Mouse (Mus musculus) stomach, embryonic 15.5 days (tissue): ENCODE data around the gene Leap2. TPM values are rescaled to one million over a fixed set of nuclear protein-coding genes. Genes with fewer than 3 reads are reported as not detected.

ENCODE experiments used
- ATAC-seq: fragments of 200-750 bp; cut with Nextera tagmentation; 2 replicates; pipeline ENCODE4 v1.8.0; 2017; ENCODE audit warnings: low read depth, moderate number of reproducible peaks, moderate TSS enrichment; ENCODE audit not compliant: insufficient read depth, low FRiP score
- H3K27ac ChIP-seq: fragments of 300-500 bp; sonication (generic); 2 replicates; pipeline ENCODE4 v1.5.1; 2015; ENCODE audit warnings: mild to moderate bottlenecking, inconsistent platforms
- H3K27me3 ChIP-seq: fragments of 300-500 bp; sonication (generic); replicated peaks from 2 replicates; pipeline ENCODE4 v1.6.1; 2015; ENCODE audit warnings: inconsistent platforms
- H3K36me3 ChIP-seq: fragments of 300-500 bp; sonication (generic); 2 replicates; pipeline ENCODE4 v1.6.1; 2015; ENCODE audit warnings: inconsistent platforms
- H3K4me1 ChIP-seq: fragments of 300-500 bp; sonication (generic); 2 replicates; pipeline ENCODE4 v1.6.1; 2015; ENCODE audit warnings: inconsistent platforms
- H3K4me2 ChIP-seq: fragments of 300-500 bp; sonication (generic); 2 replicates; pipeline ENCODE4 v1.6.1; 2015; ENCODE audit warnings: mild to moderate bottlenecking, inconsistent platforms
- H3K4me3 ChIP-seq: fragments of 300-500 bp; sonication (generic); replicated peaks from 2 replicates; pipeline ENCODE4 v1.5.1; 2015; ENCODE audit warnings: inconsistent platforms
- H3K9ac ChIP-seq: fragments of 300-500 bp; sonication (generic); 2 replicates; pipeline ENCODE4 v1.6.1; 2015; ENCODE audit warnings: inconsistent platforms
- H3K9me3 ChIP-seq: fragments of 300-500 bp; sonication (generic); 2 replicates; pipeline ENCODE4 v1.6.1; 2016; ENCODE audit warnings: inconsistent platforms
- WGBS: fragments of 180-500 bp; shearing (Covaris S2); methylation state at CpG from one replicate; pipeline ENCODE4 v1.1.7; 2015; 5-methylcytosine and 5-hydroxymethylcytosine counted together
- polyA plus RNA-seq: library from polyadenylated mRNA; unstranded; fragments of >200 nt; fragmentation: Nextera tagmentation; extraction: Ambion mirVana; gene quantifications from 2 replicates; pipeline ENCODE4 v1.2.1, GENCODE M21; 2015

The Leap2 gene
- polyA plus RNA-seq, 1 experiment from 2014 or later = 4.1 TPM

DNA sequence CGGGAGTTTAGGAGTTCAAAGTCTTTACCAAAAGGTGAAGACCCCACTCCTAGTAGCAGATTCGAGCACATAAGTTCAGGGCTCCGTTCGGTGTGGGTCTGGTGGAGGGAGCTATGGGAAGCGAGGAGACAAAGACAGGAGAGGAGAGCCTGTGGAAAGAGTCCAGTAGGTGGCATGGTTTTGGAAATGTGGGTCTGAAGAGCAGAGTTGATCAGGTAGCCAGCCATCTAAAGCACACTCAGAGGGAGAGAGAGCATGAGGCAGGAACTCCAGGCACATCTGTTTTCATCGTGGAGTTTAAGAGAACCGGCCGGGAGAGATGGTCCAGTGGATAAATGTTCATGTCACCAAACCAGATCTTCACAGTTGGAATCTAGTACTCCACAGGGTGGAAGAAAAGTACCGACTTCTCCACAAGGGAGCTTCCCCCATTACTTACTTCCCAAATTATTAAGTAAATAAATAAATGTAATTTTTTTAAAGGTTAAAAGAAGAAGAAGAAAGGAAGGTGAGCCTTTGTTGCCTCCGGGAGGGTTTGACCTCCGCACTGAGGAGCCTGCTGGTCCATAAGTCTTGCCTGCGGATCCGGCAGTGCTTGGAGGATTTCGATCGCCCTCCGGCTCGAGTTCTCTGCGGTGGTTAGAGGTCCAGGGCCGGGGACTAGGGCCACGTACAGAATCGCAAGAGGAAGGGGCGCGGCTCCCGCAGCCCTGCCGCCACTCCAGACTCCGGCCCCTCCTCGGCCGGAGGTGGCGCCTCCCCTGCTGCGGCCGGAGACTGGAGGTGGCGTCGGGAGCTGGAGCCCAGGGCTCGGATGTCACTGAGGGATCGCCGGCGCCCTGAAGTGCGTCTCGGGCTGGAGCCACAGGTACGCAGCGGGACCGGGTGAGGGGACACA is 33.8 kb upstream of the Leap2 start, which contains the start of the genes Gm10447 and Shroom1:
Gene Gm10447 (minus strand): TSS at position 637 of the 898 bp plus-strand sequence.
Gene Shroom1 (plus strand): TSS at position 732 of the 898 bp plus-strand sequence.
- 3% methylated on average over 42 of the region's 42 CpGs for WGBS

DNA sequence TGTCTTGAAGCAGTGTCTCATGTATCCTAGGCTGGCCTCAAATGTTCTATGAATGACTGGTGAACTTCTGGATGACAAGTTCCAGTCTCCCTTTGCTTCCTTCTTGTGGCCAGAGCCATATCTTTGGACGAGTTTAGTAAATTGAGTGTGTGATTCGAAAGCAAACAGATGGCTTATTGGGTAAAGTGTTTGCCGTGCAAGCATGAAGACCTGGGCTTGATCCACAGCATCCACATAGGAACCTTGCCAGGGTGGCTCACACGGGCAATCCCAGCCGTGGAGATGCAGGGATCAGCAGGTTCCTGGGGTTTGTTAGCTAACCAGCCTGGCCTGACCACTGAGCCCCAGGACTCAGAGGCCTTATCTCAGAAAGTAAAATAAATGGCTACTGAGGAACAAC is 30.1 kb upstream of the Leap2 start:
- Histone ChIP-seq H3K27ac (no peak overlapping the region), H3K4me1 (0 out of 2 replicates have a peak, but pooled peaks cover 9% of the 10 kb centered on the region), H3K36me3 (no peaks in the 10 kb centered on the region), H3K27me3 (no peaks in the 10 kb centered on the region), H3K4me3 (no peak overlapping the region), H3K9me3 (no peaks in the 10 kb centered on the region), H3K9ac (no peak overlapping the region), H3K4me2 (no peak overlapping the region)
- 81% methylated on average over 5 of the region's 5 CpGs for WGBS
- ATAC-seq = no peak

More for the DNA sequence above, 33.8 kb upstream of the Leap2 start, which contains the start of the genes Gm10447 and Shroom1:
- peaks cover 6% of the 10 kb centered on the region for H3K27me3 ChIP-seq
- peak within 1 kb of the TSS; percentile 97 for H3K4me2 ChIP-seq
- peak within 1 kb of the TSS; percentile 53 for H3K4me3 ChIP-seq
- peak; percentile 85 for ATAC-seq
- H3K27ac ChIP-seq = no peak within 1 kb of the TSS
- H3K36me3 ChIP-seq = no peaks in the 10 kb centered on the region
- H3K9ac ChIP-seq = peak within 1 kb of the TSS; percentile 50
- 0 out of 2 replicates have a peak, but pooled peaks cover 9% of the 10 kb centered on the region for H3K4me1 ChIP-seq
- H3K9me3 ChIP-seq = no peaks in the 10 kb centered on the region

DNA sequence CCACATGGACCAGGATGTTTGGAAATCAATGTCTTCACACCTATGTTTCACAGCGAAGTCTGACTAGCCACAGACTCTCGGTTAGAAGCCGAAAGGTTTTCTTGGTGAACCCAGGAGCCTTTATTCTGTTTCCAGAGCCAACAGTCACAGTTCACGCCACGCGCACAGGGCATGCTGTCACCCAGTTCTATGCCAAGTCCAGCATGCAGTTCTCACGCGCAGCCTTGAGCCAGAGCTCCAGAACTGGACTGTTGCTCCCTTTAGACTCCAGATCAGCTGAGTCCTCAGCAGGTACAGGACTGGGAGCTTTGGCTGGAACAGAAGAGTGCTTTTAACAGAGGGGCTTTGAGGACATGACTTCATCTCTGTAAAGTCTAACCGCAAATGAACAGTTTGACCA is 29.4 kb upstream of the Leap2 start:
- H3K27ac ChIP-seq = no peak overlapping the region
- H3K4me3 ChIP-seq = no peak overlapping the region
- H3K4me1 ChIP-seq = 0 out of 2 replicates have a peak, but pooled peaks cover 7% of the 10 kb centered on the region
- ATAC-seq = no peak
- no peaks in the 10 kb centered on the region for H3K9me3 ChIP-seq
- no peak overlapping the region for H3K4me2 ChIP-seq
- no peak overlapping the region for H3K9ac ChIP-seq
- 92% methylated on average over 9 of the region's 9 CpGs for WGBS
- no peaks in the 10 kb centered on the region for H3K27me3 ChIP-seq
- H3K36me3 ChIP-seq = no peaks in the 10 kb centered on the region

DNA sequence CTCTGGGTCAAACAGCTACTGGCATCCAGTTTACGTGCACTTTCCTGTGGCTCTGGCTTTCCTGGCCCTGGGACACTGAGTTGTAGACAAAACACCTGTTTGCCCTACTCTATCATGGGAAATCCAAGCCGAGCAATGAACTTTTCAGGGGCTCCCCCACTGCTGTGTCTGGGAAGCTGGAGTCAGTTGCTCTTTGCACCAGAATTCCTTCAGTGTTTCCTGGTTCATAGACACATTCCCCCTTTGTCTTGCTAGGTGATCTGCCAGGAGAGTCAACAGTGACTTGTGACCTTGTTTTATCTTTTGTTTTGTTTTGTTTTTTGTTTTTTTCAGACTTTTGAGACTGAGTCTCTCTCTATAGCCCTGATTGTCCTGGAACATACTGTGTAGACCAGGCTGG is 28.4 kb upstream of the Leap2 start:
- ATAC-seq = no peak
- Histone ChIP-seq H3K27me3 (no peaks in the 10 kb centered on the region), H3K36me3 (no peaks in the 10 kb centered on the region), H3K4me1 (0 out of 2 replicates have a peak, but pooled peaks cover 2% of the 10 kb centered on the region), H3K4me2 (no peak overlapping the region), H3K4me3 (no peak overlapping the region), H3K9me3 (no peaks in the 10 kb centered on the region), H3K9ac (no peak overlapping the region), H3K27ac (no peak overlapping the region)
- WGBS = 50% methylated on average over 2 of the region's 2 CpGs

DNA sequence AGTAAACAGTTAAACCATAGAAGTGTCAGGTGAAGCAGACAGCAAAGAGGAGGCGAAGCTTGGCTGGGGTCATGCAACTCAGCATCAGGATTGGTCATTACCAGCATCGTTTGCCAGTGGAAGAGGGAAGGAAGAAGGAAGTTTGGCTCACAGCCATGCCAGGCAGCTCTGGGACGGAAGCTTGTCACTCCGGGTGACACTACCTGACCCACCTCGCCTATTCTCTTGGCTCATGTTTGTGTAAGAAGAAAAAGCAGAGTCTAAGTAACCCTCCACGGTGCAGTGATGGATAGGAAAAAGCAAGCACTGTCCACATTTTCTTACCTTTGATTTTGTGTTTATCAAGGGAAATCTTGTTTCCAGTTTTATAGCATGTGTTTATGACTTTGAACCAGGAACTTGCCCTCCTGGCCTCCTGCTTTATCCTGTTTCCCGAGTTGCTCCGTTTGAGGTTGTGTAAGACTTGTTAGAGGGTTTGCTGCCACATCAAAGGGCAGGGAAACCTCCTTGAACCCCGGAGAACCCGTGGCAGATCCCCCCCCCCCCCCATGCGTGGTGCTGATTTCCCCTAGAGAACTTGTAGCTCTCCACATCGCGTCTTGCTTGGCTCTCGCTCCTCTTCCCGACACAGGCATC is 27.2 kb upstream of the Leap2 start:
- H3K4me3 ChIP-seq = no peak overlapping the region
- H3K36me3 ChIP-seq = no peaks in the 10 kb centered on the region
- no peak overlapping the region for H3K27ac ChIP-seq
- WGBS = 39% methylated on average over 15 of the region's 15 CpGs
- no peak overlapping the region for H3K9ac ChIP-seq
- ATAC-seq = no peak
- H3K4me2 ChIP-seq = no peak overlapping the region
- H3K27me3 ChIP-seq = no peaks in the 10 kb centered on the region
- H3K9me3 ChIP-seq = no peaks in the 10 kb centered on the region
- no peaks in the 10 kb centered on the region for H3K4me1 ChIP-seq

- no peak for ATAC-seq
- H3K4me1 ChIP-seq = no peaks in the 10 kb centered on the region
- 87% methylated on average over 1 of the region's 1 CpGs for WGBS
- no peak overlapping the region for H3K27ac ChIP-seq
- H3K4me2 ChIP-seq = no peak overlapping the region
- no peaks in the 10 kb centered on the region for H3K27me3 ChIP-seq
- no peaks in the 10 kb centered on the region for H3K9me3 ChIP-seq
- no peak overlapping the region for H3K9ac ChIP-seq
- H3K36me3 ChIP-seq = no peaks in the 10 kb centered on the region
- H3K4me3 ChIP-seq = no peak overlapping the region
Measured at GRCm38 (mm10) chr11:53448529-53448928, 25.6 kb upstream of the Leap2 start.

- WGBS = 89% methylated on average over 8 of the region's 8 CpGs
Measured at GRCm38 (mm10) chr11:53447996-53448395, 25.0 kb upstream of the Leap2 start.

DNA sequence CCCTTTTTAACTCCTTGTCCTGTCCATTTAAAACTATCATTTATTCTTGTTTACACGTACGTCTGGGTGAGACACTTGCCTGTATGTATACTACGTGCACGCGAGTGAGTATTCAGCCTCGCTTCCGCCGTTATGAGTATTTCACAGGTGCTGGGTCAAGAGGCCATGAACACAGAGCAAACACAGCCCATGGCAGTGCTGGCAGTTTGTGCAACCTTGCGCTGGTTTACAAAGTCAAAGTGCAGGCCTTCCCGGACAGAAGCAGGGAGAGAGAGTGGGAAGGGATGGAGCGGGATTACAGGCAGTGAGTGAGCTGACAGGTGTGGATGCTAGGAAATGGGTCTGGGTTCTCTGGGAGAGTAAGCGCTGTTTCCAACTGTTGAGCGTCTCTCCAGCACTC is 23.2 kb upstream of the Leap2 start:
- H3K27ac ChIP-seq = no peak overlapping the region

More at GRCm38 (mm10) chr11:53447996-53448395, 25.0 kb upstream of the Leap2 start:
- H3K4me1 ChIP-seq = no peaks in the 10 kb centered on the region
- H3K27me3 ChIP-seq = no peaks in the 10 kb centered on the region
- no peak overlapping the region for H3K4me2 ChIP-seq
- H3K36me3 ChIP-seq = no peaks in the 10 kb centered on the region
- no peak overlapping the region for H3K9ac ChIP-seq
- H3K27ac ChIP-seq = no peak overlapping the region
- no peaks in the 10 kb centered on the region for H3K9me3 ChIP-seq
- no peak for ATAC-seq
- no peak overlapping the region for H3K4me3 ChIP-seq

DNA sequence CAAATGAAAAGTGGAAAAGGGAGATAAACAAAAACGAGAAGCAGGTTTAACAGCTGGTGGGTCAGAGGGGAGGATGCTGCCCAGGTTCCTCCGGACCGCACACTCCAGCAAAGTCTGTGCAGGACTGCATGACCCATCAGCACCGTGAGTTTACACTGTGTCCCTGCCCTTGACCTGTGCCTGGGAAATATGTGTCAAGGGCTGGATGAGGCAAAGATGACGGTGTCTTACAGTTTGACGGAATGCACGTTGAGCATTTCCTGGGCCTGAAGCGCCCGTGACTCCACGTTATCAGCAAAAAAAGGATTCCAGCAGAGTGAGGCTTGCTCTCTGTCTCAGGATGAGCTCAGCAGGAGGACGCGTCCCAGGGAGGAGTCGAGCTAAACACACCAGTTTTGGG is 22.6 kb upstream of the Leap2 start:
- no peaks in the 10 kb centered on the region for H3K4me1 ChIP-seq
- H3K27ac ChIP-seq = no peak overlapping the region
- H3K9ac ChIP-seq = no peak overlapping the region
- H3K4me2 ChIP-seq = no peak overlapping the region
- no peak overlapping the region for H3K4me3 ChIP-seq
- no peaks in the 10 kb centered on the region for H3K36me3 ChIP-seq
- ATAC-seq = no peak
- WGBS = 54% methylated on average over 13 of the region's 13 CpGs
- H3K9me3 ChIP-seq = no peaks in the 10 kb centered on the region
- H3K27me3 ChIP-seq = no peaks in the 10 kb centered on the region

More for the DNA sequence above, 23.2 kb upstream of the Leap2 start:
- no peak overlapping the region for H3K4me2 ChIP-seq
- H3K9me3 ChIP-seq = no peaks in the 10 kb centered on the region
- H3K4me3 ChIP-seq = no peak overlapping the region
- peak; percentile 14; the same call in 1 of the 2 replicates for ATAC-seq
- H3K27me3 ChIP-seq = no peaks in the 10 kb centered on the region
- 64% methylated on average over 13 of the region's 13 CpGs for WGBS
- H3K4me1 ChIP-seq = no peaks in the 10 kb centered on the region
- no peaks in the 10 kb centered on the region for H3K36me3 ChIP-seq
- no peak overlapping the region for H3K9ac ChIP-seq

GRCm38 (mm10) chr11:53443861-53444260 is 20.9 kb upstream of the Leap2 start:
- Histone ChIP-seq H3K9ac (no peak overlapping the region), H3K36me3 (no peaks in the 10 kb centered on the region), H3K4me3 (no peak overlapping the region), H3K4me2 (no peak overlapping the region), H3K9me3 (no peaks in the 10 kb centered on the region), H3K27ac (no peak overlapping the region), H3K27me3 (no peaks in the 10 kb centered on the region), H3K4me1 (no peaks in the 10 kb centered on the region)
- WGBS = 31% methylated on average over 6 of the region's 6 CpGs
- ATAC-seq = no peak

GRCm38 (mm10) chr11:53441921-53442320 is 19.0 kb upstream of the Leap2 start:
- Histone ChIP-seq H3K27ac (no peak overlapping the region), H3K4me3 (no peak overlapping the region), H3K27me3 (no peaks in the 10 kb centered on the region), H3K4me1 (no peaks in the 10 kb centered on the region), H3K9ac (no peak overlapping the region), H3K4me2 (no peak overlapping the region), H3K9me3 (no peaks in the 10 kb centered on the region), H3K36me3 (no peaks in the 10 kb centered on the region)
- 21% methylated on average over 12 of the region's 12 CpGs for WGBS
- ATAC-seq = no peak

DNA sequence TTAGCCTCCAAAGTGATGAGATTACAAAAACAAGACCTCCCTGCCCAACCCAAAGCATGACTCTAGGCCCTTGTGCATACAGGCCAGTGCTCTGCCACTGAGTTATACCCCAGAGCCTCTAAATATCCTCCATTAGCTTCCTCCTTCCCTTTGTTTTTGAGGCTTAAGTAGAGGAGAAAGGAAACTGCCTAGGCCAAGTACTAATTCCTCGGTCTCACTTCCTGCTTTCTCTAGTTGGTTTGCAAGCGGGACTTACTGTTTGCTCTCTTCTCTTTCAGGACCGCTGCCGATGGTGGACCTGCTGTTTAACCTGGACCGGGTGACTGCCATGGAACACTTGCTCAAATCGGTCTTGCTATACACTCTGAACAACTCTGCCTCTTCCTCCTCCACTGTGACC is 13.4 kb upstream of the Leap2 start:
- 78% methylated on average over 6 of the region's 6 CpGs for WGBS
- Histone ChIP-seq H3K4me3 (no peak overlapping the region), H3K9ac (no peak overlapping the region), H3K4me2 (no peak overlapping the region), H3K4me1 (no peaks in the 10 kb centered on the region), H3K36me3 (no peaks in the 10 kb centered on the region), H3K27ac (no peak overlapping the region), H3K9me3 (no peaks in the 10 kb centered on the region), H3K27me3 (no peaks in the 10 kb centered on the region)
- ATAC-seq = no peak
